Comparison of ENCODE assay signal across 21 mouse cellular contexts in the genomic region with DNA sequence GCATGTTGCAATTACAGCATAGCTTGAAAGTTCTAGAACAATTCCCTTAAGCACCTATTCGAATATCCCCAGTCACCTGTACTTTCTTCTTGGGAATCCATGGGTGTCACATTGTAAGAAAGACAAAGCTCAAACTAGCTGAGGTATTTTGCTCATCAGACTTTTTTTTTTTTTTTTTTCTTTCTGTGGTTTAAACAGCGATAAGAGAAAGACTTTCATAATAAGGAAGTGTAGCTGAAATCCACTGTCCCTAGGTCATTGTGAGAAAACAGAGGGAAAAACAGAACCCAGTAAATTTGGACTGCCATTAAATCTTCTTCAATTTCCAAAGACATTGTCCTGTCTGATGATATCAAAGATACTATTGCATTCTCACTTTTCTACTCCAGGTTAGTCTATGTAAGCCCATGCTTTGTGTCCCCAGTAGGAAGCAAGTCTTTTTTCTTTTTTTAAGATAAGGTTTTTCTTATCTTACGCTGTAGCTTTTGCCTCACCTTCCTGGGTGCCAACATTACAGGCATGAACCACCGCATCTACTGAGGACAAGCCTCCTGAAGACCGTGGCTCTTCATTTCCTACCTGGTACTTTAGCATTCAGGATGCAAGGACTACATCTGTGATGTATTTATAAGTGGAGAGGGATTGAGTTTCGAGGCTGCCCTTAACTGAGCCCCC.
"Had no signal": no experiment of that assay in that cellular context is flagged by ENCODE, and none has a peak within 500 bp of the region (broad histone marks: within the 10 kb centered on the region; RNA-seq: fewer than 3 reads in every experiment).

No protein-coding gene starts in this region.

- H3K27ac ChIP-seq: layer of hippocampus, adult 2 months; limb, embryonic 10.5 days; limb, embryonic 13.5 days; liver, embryonic 13.5 days; macrophage; midbrain, embryonic 12.5 days; midbrain, embryonic 15.5 days; neural tube, embryonic 12.5 days; neural tube, embryonic 15.5 days; stomach, embryonic 15.5 days had no signal

- H3K27me3 ChIP-seq: limb, embryonic 13.5 days; liver, embryonic 13.5 days; midbrain, embryonic 12.5 days; midbrain, embryonic 15.5 days; neural tube, embryonic 12.5 days; neural tube, embryonic 15.5 days; stomach, embryonic 15.5 days had no signal

- DNase-seq: kidney, adult 9 months; kidney, postnatal 14 days; layer of hippocampus, adult 9-11 months; liver; liver, embryonic 13.5 days; right cerebral cortex, adult 18-20 months; right cerebral cortex, postnatal 14 days; right cerebral cortex, postnatal 4 days; thymus, adult 18-20 months; thymus, postnatal 36 days had no signal

- H3K4me2 ChIP-seq: limb, embryonic 13.5 days; liver, embryonic 13.5 days; lung, embryonic 14.5 days; midbrain, embryonic 12.5 days; midbrain, embryonic 15.5 days; neural tube, embryonic 12.5 days; neural tube, embryonic 15.5 days; stomach, embryonic 15.5 days had no signal

- H3K9ac ChIP-seq: limb, embryonic 13.5 days; liver, embryonic 13.5 days; lung, embryonic 14.5 days; midbrain, embryonic 12.5 days; midbrain, embryonic 15.5 days; neural tube, embryonic 12.5 days; neural tube, embryonic 15.5 days; stomach, embryonic 15.5 days had no signal

- H3K36me3 ChIP-seq: limb, embryonic 10.5 days; limb, embryonic 13.5 days; liver, embryonic 13.5 days; midbrain, embryonic 12.5 days; midbrain, embryonic 15.5 days; neural tube, embryonic 12.5 days; neural tube, embryonic 15.5 days; stomach, embryonic 15.5 days had no signal

- H3K9me3 ChIP-seq: limb, embryonic 10.5 days; limb, embryonic 13.5 days; liver, embryonic 13.5 days; midbrain, embryonic 12.5 days; midbrain, embryonic 15.5 days; neural tube, embryonic 12.5 days; neural tube, embryonic 15.5 days; stomach, embryonic 15.5 days had no signal

- H3K4me1 ChIP-seq: limb, embryonic 10.5 days; limb, embryonic 13.5 days; midbrain, embryonic 12.5 days; midbrain, embryonic 15.5 days; neural tube, embryonic 12.5 days; neural tube, embryonic 15.5 days; stomach, embryonic 15.5 days had no signal

- H3K4me3 ChIP-seq: layer of hippocampus, adult 2 months; limb, embryonic 10.5 days; limb, embryonic 13.5 days; liver, embryonic 13.5 days; midbrain, embryonic 12.5 days; midbrain, embryonic 15.5 days; neural tube, embryonic 12.5 days; neural tube, embryonic 15.5 days; stomach, embryonic 15.5 days had no signal

- ATAC-seq: lung, postnatal 0 days; midbrain, embryonic 15.5 days had no signal
